Mouse (Mus musculus): ENCODE measurements at regions not wholly inside any gene's neighbourhood (a gene's known extent, or its start where the extent isn't known, plus 50 kb on each side); places are given as distances from the start of the nearest gene placed in this dataset.

- Histone ChIP-seq H3K9me3 (ENCODE audit: control insufficient read depth, low read length) (no peaks in the 10 kb centered on the region), H3K4me1 (ENCODE audit: control insufficient read depth in 2 of 2, insufficient read depth in 2 of 2, low read length in 2 of 2) (peaks cover 30 to 40% of the 10 kb centered on the region in 2 experiments), H3K27me3 (ENCODE audit: control insufficient read depth, insufficient read depth, low read length) (peaks cover 28% of the 10 kb centered on the region), H3K4me2 (ENCODE audit: low read length) (peak overlapping the region; percentile 20; the same call in 1 of the 2 replicates), H3K36me3 (ENCODE audit: control insufficient read depth, insufficient read depth, low read length) (no peaks in the 10 kb centered on the region), H3K27ac (replicated peaks in 1 of 2; ENCODE audit: control insufficient read depth in 1 of 2, insufficient read depth in 1 of 2, low read depth in 2 of 2, low read length in 2 of 2) (peak overlapping the region; percentile 43 to 80), H3K9ac (ENCODE audit: low read length) (peak overlapping the region; percentile 28; the same call in 1 of the 2 replicates), H3K4me3 (ENCODE audit: control insufficient read depth in 1 of 2, insufficient read depth in 1 of 2, low read depth in 1 of 2, low read length in 2 of 2) (no peak overlapping the region)
- peak; percentile 62 for ATAC-seq (ENCODE audit: insufficient number of reproducible peaks, insufficient read depth, low FRiP score, low read depth)
- 45% methylated on average over 9 of the region's 9 CpGs for WGBS
Measured at GRCm38 (mm10) chr17:45812289-45812955, 78.8 kb upstream of the 1600014C23Rik start.

DNA sequence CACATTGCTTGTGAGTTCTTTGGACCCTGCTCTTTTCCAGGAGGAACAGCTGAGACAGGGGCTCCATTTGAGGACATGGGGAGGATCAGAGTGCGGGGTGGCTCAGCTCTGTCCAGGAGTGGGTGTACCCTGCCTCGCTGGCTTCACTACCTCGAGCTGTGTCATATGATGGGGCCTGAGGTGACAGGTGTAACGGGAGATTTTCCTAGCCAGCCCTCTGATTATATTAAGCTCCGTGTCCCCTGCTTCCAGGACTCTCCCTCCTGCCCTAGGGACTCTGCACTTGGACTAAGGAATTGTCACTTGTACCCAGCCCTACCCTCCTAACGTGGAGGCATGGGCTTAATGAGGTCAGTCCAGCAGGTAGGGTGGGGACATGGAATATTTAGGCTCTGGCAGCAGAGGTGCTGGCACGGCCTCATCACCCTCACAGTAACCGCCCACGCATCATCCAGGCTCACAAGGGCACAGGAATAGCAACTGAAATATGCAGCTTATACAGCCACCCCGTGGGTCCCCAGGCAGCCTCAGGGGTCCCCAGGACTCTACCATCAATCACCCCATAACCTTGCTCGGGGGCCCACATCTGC, 78.1 kb upstream of the 1600014C23Rik start:
- peak overlapping the region; percentile 28; the same call in 1 of the 2 replicates for H3K9ac ChIP-seq (ENCODE audit: low read length)
- peaks cover 34 to 43% of the 10 kb centered on the region in 2 experiments for H3K4me1 ChIP-seq (ENCODE audit: control insufficient read depth in 2 of 2, insufficient read depth in 2 of 2, low read length in 2 of 2)
- no peak overlapping the region for H3K4me3 ChIP-seq (ENCODE audit: control insufficient read depth in 1 of 2, insufficient read depth in 1 of 2, low read depth in 1 of 2, low read length in 2 of 2)
- 68% methylated on average over 11 of the region's 11 CpGs for WGBS
- no peaks in the 10 kb centered on the region for H3K9me3 ChIP-seq (ENCODE audit: control insufficient read depth, low read length)
- no peak for ATAC-seq (ENCODE audit: insufficient number of reproducible peaks, insufficient read depth, low FRiP score, low read depth)
- H3K4me2 ChIP-seq (ENCODE audit: low read length), result no peak overlapping the region
- peaks cover 32% of the 10 kb centered on the region for H3K27me3 ChIP-seq (ENCODE audit: control insufficient read depth, insufficient read depth, low read length)
- no peaks in the 10 kb centered on the region for H3K36me3 ChIP-seq (ENCODE audit: control insufficient read depth, insufficient read depth, low read length)
- H3K27ac ChIP-seq (replicated peaks in 1 of 2; ENCODE audit: control insufficient read depth in 1 of 2, insufficient read depth in 1 of 2, low read depth in 2 of 2, low read length in 2 of 2), result peak overlapping the region; percentile 43 to 80; a peak in 3 of 4 replicates

- 93% methylated on average over 6 of the region's 6 CpGs for WGBS
- Histone ChIP-seq H3K27ac (replicated peaks in 1 of 2; ENCODE audit: control insufficient read depth in 1 of 2, insufficient read depth in 1 of 2, low read depth in 2 of 2, low read length in 2 of 2) (no peak overlapping the region), H3K9ac (ENCODE audit: low read length) (no peak overlapping the region), H3K9me3 (ENCODE audit: control insufficient read depth, low read length) (no peaks in the 10 kb centered on the region), H3K4me2 (ENCODE audit: low read length) (no peak overlapping the region), H3K36me3 (ENCODE audit: control insufficient read depth, insufficient read depth, low read length) (no peaks in the 10 kb centered on the region), H3K4me3 (ENCODE audit: control insufficient read depth in 1 of 2, insufficient read depth in 1 of 2, low read depth in 1 of 2, low read length in 2 of 2) (no peak overlapping the region), H3K27me3 (ENCODE audit: control insufficient read depth, insufficient read depth, low read length) (peaks cover 51% of the 10 kb centered on the region), H3K4me1 (ENCODE audit: control insufficient read depth in 2 of 2, insufficient read depth in 2 of 2, low read length in 2 of 2) (peaks cover 24 to 37% of the 10 kb centered on the region in 2 experiments)
- ATAC-seq (ENCODE audit: insufficient number of reproducible peaks, insufficient read depth, low FRiP score, low read depth), result no peak
Measured at GRCm38 (mm10) chr17:45809728-45810127, 76.1 kb upstream of the 1600014C23Rik start.

- Histone ChIP-seq H3K9ac (ENCODE audit: low read length) (no peak overlapping the region), H3K27me3 (ENCODE audit: control insufficient read depth, insufficient read depth, low read length) (peaks cover 57% of the 10 kb centered on the region), H3K27ac (replicated peaks in 1 of 2; ENCODE audit: control insufficient read depth in 1 of 2, insufficient read depth in 1 of 2, low read depth in 2 of 2, low read length in 2 of 2) (no peak overlapping the region), H3K4me1 (ENCODE audit: control insufficient read depth in 2 of 2, insufficient read depth in 2 of 2, low read length in 2 of 2) (peaks cover 30 to 38% of the 10 kb centered on the region in 2 experiments), H3K4me3 (ENCODE audit: control insufficient read depth in 1 of 2, insufficient read depth in 1 of 2, low read depth in 1 of 2, low read length in 2 of 2) (no peak overlapping the region), H3K9me3 (ENCODE audit: control insufficient read depth, low read length) (no peaks in the 10 kb centered on the region), H3K36me3 (ENCODE audit: control insufficient read depth, insufficient read depth, low read length) (no peaks in the 10 kb centered on the region), H3K4me2 (ENCODE audit: low read length) (no peak overlapping the region)
- no peak for ATAC-seq (ENCODE audit: insufficient number of reproducible peaks, insufficient read depth, low FRiP score, low read depth)
- 48% methylated on average over 4 of the region's 4 CpGs for WGBS
Measured at GRCm38 (mm10) chr17:45808374-45808773, 74.7 kb upstream of the 1600014C23Rik start.

DNA sequence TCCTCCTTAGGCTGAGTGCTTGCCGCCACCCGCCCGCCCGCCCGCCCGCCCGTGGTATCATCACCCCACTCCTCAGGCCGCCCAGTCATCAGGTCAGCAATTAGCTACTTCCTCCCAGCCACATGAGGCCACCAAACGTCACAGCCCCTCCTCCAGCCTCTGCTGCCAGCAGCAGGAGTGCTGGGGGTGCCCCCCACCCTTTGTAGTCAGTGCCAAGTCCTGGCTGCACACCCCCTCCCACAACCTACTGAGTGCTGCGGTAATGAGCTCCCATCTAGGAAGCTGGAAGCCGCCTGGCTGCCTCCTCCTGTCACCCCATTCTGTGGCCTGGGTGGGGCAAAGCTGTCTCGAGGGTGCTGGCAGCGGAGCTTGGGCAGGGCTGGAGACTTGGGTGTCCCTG, 73.8 kb upstream of the 1600014C23Rik start:
- H3K4me3 ChIP-seq (ENCODE audit: control insufficient read depth in 1 of 2, insufficient read depth in 1 of 2, low read depth in 1 of 2, low read length in 2 of 2), result no peak overlapping the region
- no peaks in the 10 kb centered on the region for H3K36me3 ChIP-seq (ENCODE audit: control insufficient read depth, insufficient read depth, low read length)
- no peak overlapping the region for H3K9ac ChIP-seq (ENCODE audit: low read length)
- WGBS, result 34% methylated on average over 10 of the region's 13 CpGs
- ATAC-seq (ENCODE audit: insufficient number of reproducible peaks, insufficient read depth, low FRiP score, low read depth), result no peak
- H3K4me2 ChIP-seq (ENCODE audit: low read length), result no peak overlapping the region
- H3K27ac ChIP-seq (replicated peaks in 1 of 2; ENCODE audit: control insufficient read depth in 1 of 2, insufficient read depth in 1 of 2, low read depth in 2 of 2, low read length in 2 of 2), result no peak overlapping the region
- peaks cover 62% of the 10 kb centered on the region for H3K27me3 ChIP-seq (ENCODE audit: control insufficient read depth, insufficient read depth, low read length)
- no peaks in the 10 kb centered on the region for H3K9me3 ChIP-seq (ENCODE audit: control insufficient read depth, low read length)
- H3K4me1 ChIP-seq (ENCODE audit: control insufficient read depth in 2 of 2, insufficient read depth in 2 of 2, low read length in 2 of 2), result peaks cover 28 to 38% of the 10 kb centered on the region in 2 experiments

DNA sequence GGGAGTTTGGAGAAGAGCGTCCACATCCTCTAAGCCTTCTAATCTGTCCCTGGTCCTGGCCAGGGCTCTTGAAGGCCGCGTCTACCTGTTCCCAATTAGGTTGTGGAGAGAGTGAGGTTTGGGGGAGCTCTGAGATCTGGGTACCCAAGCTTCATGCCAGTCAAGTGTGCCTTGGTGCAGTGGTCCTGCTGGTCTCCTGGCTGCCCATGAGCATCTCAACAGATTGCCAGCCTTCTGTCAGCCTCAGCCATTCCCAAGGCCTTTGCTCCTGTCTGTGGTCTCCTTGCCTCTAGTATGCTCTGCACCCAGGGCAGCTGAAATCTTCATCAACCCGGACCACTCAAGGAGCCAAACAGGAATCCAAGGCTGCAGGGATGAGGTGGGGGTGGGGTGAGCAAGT, 73.2 kb upstream of the 1600014C23Rik start:
- no peak overlapping the region for H3K4me3 ChIP-seq (ENCODE audit: control insufficient read depth in 1 of 2, insufficient read depth in 1 of 2, low read depth in 1 of 2, low read length in 2 of 2)
- H3K4me1 ChIP-seq (ENCODE audit: control insufficient read depth in 2 of 2, insufficient read depth in 2 of 2, low read length in 2 of 2), result peaks cover 28 to 39% of the 10 kb centered on the region in 2 experiments
- H3K36me3 ChIP-seq (ENCODE audit: control insufficient read depth, insufficient read depth, low read length), result no peaks in the 10 kb centered on the region
- no peaks in the 10 kb centered on the region for H3K9me3 ChIP-seq (ENCODE audit: control insufficient read depth, low read length)
- no peak overlapping the region for H3K27ac ChIP-seq (replicated peaks in 1 of 2; ENCODE audit: control insufficient read depth in 1 of 2, insufficient read depth in 1 of 2, low read depth in 2 of 2, low read length in 2 of 2)
- no peak for ATAC-seq (ENCODE audit: insufficient number of reproducible peaks, insufficient read depth, low FRiP score, low read depth)
- no peak overlapping the region for H3K4me2 ChIP-seq (ENCODE audit: low read length)
- 74% methylated on average over 4 of the region's 4 CpGs for WGBS
- peaks cover 62% of the 10 kb centered on the region for H3K27me3 ChIP-seq (ENCODE audit: control insufficient read depth, insufficient read depth, low read length)
- no peak overlapping the region for H3K9ac ChIP-seq (ENCODE audit: low read length)

- H3K27me3 ChIP-seq (ENCODE audit: control insufficient read depth, insufficient read depth, low read length), result peaks cover 62% of the 10 kb centered on the region
Measured at GRCm38 (mm10) chr17:45806430-45806829, 72.8 kb upstream of the 1600014C23Rik start.

More at GRCm38 (mm10) chr17:45806430-45806829, 72.8 kb upstream of the 1600014C23Rik start:
- Histone ChIP-seq H3K4me3 (ENCODE audit: control insufficient read depth in 1 of 2, insufficient read depth in 1 of 2, low read depth in 1 of 2, low read length in 2 of 2) (no peak overlapping the region), H3K36me3 (ENCODE audit: control insufficient read depth, insufficient read depth, low read length) (no peaks in the 10 kb centered on the region), H3K9me3 (ENCODE audit: control insufficient read depth, low read length) (no peaks in the 10 kb centered on the region), H3K27ac (replicated peaks in 1 of 2; ENCODE audit: control insufficient read depth in 1 of 2, insufficient read depth in 1 of 2, low read depth in 2 of 2, low read length in 2 of 2) (no peak overlapping the region), H3K4me1 (ENCODE audit: control insufficient read depth in 2 of 2, insufficient read depth in 2 of 2, low read length in 2 of 2) (peaks cover 27 to 39% of the 10 kb centered on the region in 2 experiments), H3K9ac (ENCODE audit: low read length) (no peak overlapping the region), H3K4me2 (ENCODE audit: low read length) (no peak overlapping the region)
- no peak for ATAC-seq (ENCODE audit: insufficient number of reproducible peaks, insufficient read depth, low FRiP score, low read depth)
- 58% methylated on average over 5 of the region's 5 CpGs for WGBS

Measured in heart, embryonic 14.5 days (tissue).